In genomic region chr14:122403422-122403940, GRCm38 (mm10) we compare ENCODE assay signal across 22 mouse cellular contexts. TPM values are rescaled to one million over a fixed set of nuclear protein-coding genes. Genes with fewer than 3 reads are reported as not detected.
DNase-seq lines count a peak whose midpoint lies in the region; ATAC-seq and TF ChIP-seq lines count a peak whose summit lies in the region.
"Had no signal": no experiment of that assay in that cellular context is flagged by ENCODE, and none has a peak within 500 bp of the region (broad histone marks: within the 10 kb centered on the region; RNA-seq: fewer than 3 reads in every experiment).

No protein-coding gene starts in this region.

- no peak for ATAC-seq in intestine, embryonic 14.5 days (replicated peaks; ENCODE audit: low FRiP score, low TSS enrichment, low read depth)
- ATAC-seq in intestine, embryonic 16.5 days, result no peak
- ATAC-seq in hindbrain, embryonic 13.5 days (ENCODE audit: low FRiP score), result no peak
- ATAC-seq: intestine, postnatal 0 days had no signal

- H3K36me3 ChIP-seq in intestine, embryonic 14.5 days (ENCODE audit: control insufficient read depth, insufficient read depth, low read length), result no peaks in the 10 kb centered on the region
- no peaks in the 10 kb centered on the region for H3K36me3 ChIP-seq in intestine, embryonic 16.5 days (ENCODE audit: control insufficient read depth, insufficient read depth, low read length)
- no peaks in the 10 kb centered on the region for H3K36me3 ChIP-seq in hindbrain, embryonic 13.5 days

- no peak for DNase-seq in cerebellum, adult 2 months
- DNase-seq in cerebellum, adult 18-20 months, result no peak
- DNase-seq in intestine, embryonic 14.5 days (ENCODE audit: low spot score), result peak; percentile 43
- no peak for DNase-seq in thymus, postnatal 10 days (ENCODE audit: low spot score in 2 of 2)
- DNase-seq in layer of hippocampus, adult 11-12 months (ENCODE audit: low spot score), result no peak
- DNase-seq: adrenal gland, adult 2 months; gastrocnemius, adult 2 months; heart, postnatal 36 days; liver; lung, postnatal 14 days; right cerebral cortex, postnatal 25 days; thymus, adult 2 months had no signal

- peaks cover 9% of the 10 kb centered on the region; the same call in 1 of the 2 replicates for H3K4me1 ChIP-seq in cerebellum, adult 2 months (ENCODE audit: control insufficient read depth, insufficient read depth, low read length)
- peaks cover 6% of the 10 kb centered on the region for H3K4me1 ChIP-seq in intestine, embryonic 14.5 days (replicated peaks; ENCODE audit: control insufficient read depth, insufficient read depth, low read length)
- H3K4me1 ChIP-seq in intestine, embryonic 16.5 days (ENCODE audit: control insufficient read depth, insufficient read depth, low read length), result peaks cover 8% of the 10 kb centered on the region
- no peaks in the 10 kb centered on the region for H3K4me1 ChIP-seq in cortical plate, adult 2 months (ENCODE audit: control insufficient read depth, insufficient read depth, low read length)
- peaks cover 43% of the 10 kb centered on the region for H3K4me1 ChIP-seq in hindbrain, embryonic 13.5 days (replicated peaks)

- peak overlapping the region; percentile 28; the same call in 1 of the 2 replicates for H3K27ac ChIP-seq in cerebellum, adult 2 months (ENCODE audit: insufficient read depth, low read length)
- H3K27ac ChIP-seq in intestine, embryonic 14.5 days (ENCODE audit: low read depth), result no peak overlapping the region
- no peak overlapping the region for H3K27ac ChIP-seq in intestine, embryonic 16.5 days (ENCODE audit: low read length)
- H3K27ac ChIP-seq in cortical plate, adult 2 months (ENCODE audit: insufficient read depth, low read length), result peak overlapping the region; percentile 47; the same call in 1 of the 2 replicates
- peak overlapping the region; percentile 49 for H3K27ac ChIP-seq in hindbrain, embryonic 13.5 days
- H3K27ac ChIP-seq: gastrocnemius, adult 2 months had no signal

- no peak overlapping the region for H3K4me2 ChIP-seq in intestine, embryonic 14.5 days (ENCODE audit: low read length)
- H3K4me2 ChIP-seq in intestine, embryonic 16.5 days (ENCODE audit: low read depth, low read length), result no peak overlapping the region
- H3K4me2 ChIP-seq in hindbrain, embryonic 13.5 days, result no peak overlapping the region

- no peak for TF ChIP-seq CTCF in cerebellum, adult 2 months (IDR thresholded peaks at IDR 0.05; ENCODE audit: borderline replicate concordance, insufficient read depth, low read depth, low read length)
- no peak for TF ChIP-seq CTCF in cortical plate, adult 2 months (IDR thresholded peaks at IDR 0.05; ENCODE audit: extremely low read depth, insufficient read depth, low read length)

- 59% methylated on average over 3 of the region's 3 CpGs for WGBS in cerebellum, adult 2 months
- 85% methylated on average over 3 of the region's 3 CpGs for WGBS in intestine, embryonic 14.5 days
- WGBS in intestine, embryonic 16.5 days, result 78% methylated on average over 3 of the region's 3 CpGs
- WGBS in hindbrain, embryonic 13.5 days, result 58% methylated on average over 3 of the region's 3 CpGs

- H3K27me3 ChIP-seq in cerebellum, adult 2 months (ENCODE audit: control insufficient read depth, insufficient read depth, low read length), result no peaks in the 10 kb centered on the region
- peaks cover 51% of the 10 kb centered on the region for H3K27me3 ChIP-seq in intestine, embryonic 14.5 days (replicated peaks; ENCODE audit: control insufficient read depth, insufficient read depth, low read length)
- peaks cover 39% of the 10 kb centered on the region for H3K27me3 ChIP-seq in intestine, embryonic 16.5 days (replicated peaks; ENCODE audit: control insufficient read depth, insufficient read depth, low read length)
- peaks cover 87% of the 10 kb centered on the region for H3K27me3 ChIP-seq in hindbrain, embryonic 13.5 days

- no peaks in the 10 kb centered on the region for H3K9me3 ChIP-seq in intestine, embryonic 14.5 days (ENCODE audit: control insufficient read depth, low read length)
- H3K9me3 ChIP-seq in intestine, embryonic 16.5 days (ENCODE audit: control insufficient read depth, low read length), result no peaks in the 10 kb centered on the region
- H3K9me3 ChIP-seq in hindbrain, embryonic 13.5 days, result no peaks in the 10 kb centered on the region

- no peak overlapping the region for H3K9ac ChIP-seq in intestine, embryonic 14.5 days (ENCODE audit: low read length)
- H3K9ac ChIP-seq in intestine, embryonic 16.5 days (ENCODE audit: low read depth, low read length), result no peak overlapping the region
- no peak overlapping the region for H3K9ac ChIP-seq in hindbrain, embryonic 13.5 days

- no peak for TF ChIP-seq POLR2A in cerebellum, adult 2 months (IDR thresholded peaks at IDR 0.05; ENCODE audit: borderline replicate concordance, insufficient read depth, low read length)
- TF ChIP-seq POLR2A in cortical plate, adult 2 months (IDR thresholded peaks at IDR 0.05; ENCODE audit: extremely low read depth, insufficient read depth, low read length), result no peak

- H3K4me3 ChIP-seq in cerebellum, adult 2 months (replicated peaks; ENCODE audit: insufficient read depth, low read depth, low read length), result no peak overlapping the region
- no peak overlapping the region for H3K4me3 ChIP-seq in intestine, embryonic 14.5 days (ENCODE audit: low read depth, low read length)
- no peak overlapping the region for H3K4me3 ChIP-seq in intestine, embryonic 16.5 days (ENCODE audit: low read length)
- H3K4me3 ChIP-seq in cortical plate, adult 2 months (ENCODE audit: insufficient read depth, low read length), result no peak overlapping the region
- no peak overlapping the region for H3K4me3 ChIP-seq in hindbrain, embryonic 13.5 days
- H3K4me3 ChIP-seq: gastrocnemius, adult 2 months had no signal

RNA-seq across cellular contexts. Expression of gene Gm5089, which starts 47.4 kb away (rescaled TPM):
- polyA plus RNA-seq in cerebellum, adult 2 months (2012; rRNA removed), result 0.49 TPM in 2 replicates
- polyA plus RNA-seq in intestine, embryonic 14.5 days (2014; fragmentation: Nextera tagmentation; extraction: Ambion mirVana), result not detected in 2 replicates
- not detected in 2 replicates for polyA plus RNA-seq in intestine, embryonic 16.5 days (2015; fragmentation: Nextera tagmentation; extraction: Ambion mirVana)
- 0.13 and 0.17 TPM in 2 replicates for polyA plus RNA-seq in cortical plate, adult 2 months (2012; rRNA removed)
- polyA plus RNA-seq in hindbrain, embryonic 13.5 days (2015; fragmentation: Nextera tagmentation; extraction: Ambion mirVana), result 1.8 and 3.0 TPM in 2 replicates
- polyA plus RNA-seq: adrenal gland, adult 2 months; heart, embryonic 14.5 days; intestine, postnatal 0 days; kidney, embryonic 16.5 days; large intestine, adult 2 months; liver, embryonic 16.5 days; stomach, embryonic 16.5 days; thymus, adult 2 months; urinary bladder, adult 2 months had no signal

Comparison
In these comparisons a context has a peak if more than half of its experiments do, and no peak if none do; other contexts are left out.
1. H3K27ac ChIP-seq: peak in cerebellum, adult 2 months (single experiment), cortical plate, adult 2 months (single experiment) and hindbrain, embryonic 13.5 days (single experiment); none in intestine, embryonic 14.5 days (single experiment) and intestine, embryonic 16.5 days (single experiment).